ENCODE assay signal across 10 mouse cellular contexts in the genomic region with DNA sequence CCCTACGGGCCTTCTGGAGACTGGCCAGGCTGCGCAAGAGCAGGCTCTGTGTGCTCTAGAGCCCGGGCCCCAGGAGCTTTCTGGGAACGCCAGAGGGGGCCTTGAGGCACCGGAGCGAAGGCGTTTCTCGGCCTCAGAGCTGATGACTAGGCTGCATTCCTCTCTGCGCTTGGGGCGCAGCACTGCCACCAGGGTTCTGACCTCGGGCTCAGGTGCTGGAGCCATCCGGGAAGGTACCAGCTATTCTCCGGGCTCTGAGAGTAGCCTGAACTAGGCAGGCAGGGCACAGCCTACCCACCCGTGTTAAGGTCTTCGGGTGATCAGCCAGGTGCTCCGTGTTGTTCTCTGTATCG. TPM values are rescaled to one million over a fixed set of nuclear protein-coding genes. Genes with fewer than 3 reads are reported as not detected.
DNase-seq lines count a peak whose midpoint lies in the region; ATAC-seq and TF ChIP-seq lines count a peak whose summit lies in the region.
"Had no signal": no experiment of that assay in that cellular context is flagged by ENCODE, and none has a peak within 500 bp of the region (broad histone marks: within the 10 kb centered on the region; RNA-seq: fewer than 3 reads in every experiment).

No protein-coding gene starts in this region.

- peaks cover 75% of the 10 kb centered on the region for H3K4me1 ChIP-seq in forebrain, embryonic 10.5 days
- peaks cover 45% of the 10 kb centered on the region for H3K4me1 ChIP-seq in limb, embryonic 14.5 days (ENCODE audit: control insufficient read depth, insufficient read depth, low read length)

- H3K79me3 ChIP-seq in C2C12 (ENCODE audit: low read depth) = peaks cover 2% of the 10 kb centered on the region

- peaks cover 17% of the 10 kb centered on the region for H3K79me2 ChIP-seq in C2C12 (ENCODE audit: control insufficient read depth, insufficient read depth)

- WGBS in forebrain, embryonic 10.5 days = 2% methylated on average over 17 of the region's 17 CpGs
- WGBS in limb, embryonic 14.5 days = 6% methylated on average over 17 of the region's 17 CpGs

- no peaks in the 10 kb centered on the region for H3K27me3 ChIP-seq in C2C12 (ENCODE audit: control insufficient read depth, insufficient read depth, insufficient read length)
- peaks cover 96% of the 10 kb centered on the region for H3K27me3 ChIP-seq in forebrain, embryonic 10.5 days (ENCODE audit: poor library complexity, severe bottlenecking)
- peaks cover 46% of the 10 kb centered on the region for H3K27me3 ChIP-seq in limb, embryonic 14.5 days (ENCODE audit: control insufficient read depth, insufficient read depth, low read length)

- H3K4me3 ChIP-seq in C2C12 (ENCODE audit: insufficient read depth, poor library complexity, severe bottlenecking) = peak overlapping the region; percentile 24
- H3K4me3 ChIP-seq in forebrain, embryonic 10.5 days = peak overlapping the region; percentile 48
- peak overlapping the region; percentile 44 for H3K4me3 ChIP-seq in limb, embryonic 14.5 days (replicated peaks; ENCODE audit: low read length)

- no peak overlapping the region; the same call in 1 of the 2 replicates for H3K27ac ChIP-seq in forebrain, embryonic 10.5 days
- H3K27ac ChIP-seq in limb, embryonic 14.5 days (replicated peaks; ENCODE audit: low read depth, low read length) = no peak overlapping the region

- no peak for TF ChIP-seq CTCF in C2C12 (IDR thresholded peaks at IDR 0.05; ENCODE audit: control insufficient read depth, insufficient read depth, insufficient read length)

- ATAC-seq in limb, embryonic 14.5 days (ENCODE audit: low FRiP score, low read depth) = no peak
- ATAC-seq: CD4-positive, CD25-positive, alpha-beta regulatory T cell, adult 4 months had no signal

- H3K9ac ChIP-seq in limb, embryonic 14.5 days (ENCODE audit: low read depth, low read length, severe bottlenecking) = no peak overlapping the region

- no peak overlapping the region for H3ac ChIP-seq in C2C12 (ENCODE audit: control insufficient read depth, insufficient read length, low read depth)

- peak overlapping the region; percentile 65 for H3K4me2 ChIP-seq in limb, embryonic 14.5 days (replicated peaks; ENCODE audit: low read depth, low read length, severe bottlenecking)

- peak; percentile 24 for DNase-seq in embryo, embryonic 11 days
- no peak for DNase-seq in embryo, embryonic 9.5 days (ENCODE audit: extremely low spot score)
- no peak for DNase-seq in forebrain, embryonic 10.5 days (ENCODE audit: extremely low spot score, low spot score)
- DNase-seq in limb, embryonic 14.5 days (ENCODE audit: low spot score) = no peak
- DNase-seq in thymus, postnatal 4 days = no peak
- DNase-seq in right cerebral cortex, postnatal 25 days = no peak
- DNase-seq in frontal cortex, postnatal 36 days (ENCODE audit: low spot score in 2 of 2) = no peak
- DNase-seq: cerebellum, adult 9-10 months had no signal

- H3K36me3 ChIP-seq in C2C12 (ENCODE audit: control insufficient read depth, insufficient read depth) = peaks cover 21% of the 10 kb centered on the region
- H3K36me3 ChIP-seq in forebrain, embryonic 10.5 days (replicated peaks) = no peaks in the 10 kb centered on the region
- H3K36me3 ChIP-seq in limb, embryonic 14.5 days (ENCODE audit: control insufficient read depth, insufficient read depth, low read length) = peaks cover 7% of the 10 kb centered on the region; the same call in 1 of the 2 replicates

- no peaks in the 10 kb centered on the region for H3K9me3 ChIP-seq in forebrain, embryonic 10.5 days
- no peaks in the 10 kb centered on the region for H3K9me3 ChIP-seq in limb, embryonic 14.5 days (ENCODE audit: control insufficient read depth, low read length)

- no peak for TF ChIP-seq POLR2A in limb, embryonic 14.5 days (IDR thresholded peaks at IDR 0.05; ENCODE audit: borderline replicate concordance, extremely low read depth, insufficient read depth, insufficient read length)

TF ChIP-seq in C2C12, 6 proteins besides CTCF, POLR2A, EP300 and RAD21:
- TF ChIP-seq MYOG (IDR thresholded peaks at IDR 0.05; ENCODE audit: control insufficient read depth, extremely low read depth, insufficient read length) = no peak
- TF ChIP-seq USF1 (IDR thresholded peaks at IDR 0.05; ENCODE audit: low read depth) = no peak
- TF ChIP-seq MYOD1 (IDR thresholded peaks at IDR 0.05; ENCODE audit: control insufficient read depth, insufficient read length, low read depth) = no peak
- TF ChIP-seq CEBPB (IDR thresholded peaks at IDR 0.05; ENCODE audit: low read depth) = no peak
- no peak for TF ChIP-seq MAX (IDR thresholded peaks at IDR 0.05)
- TF ChIP-seq FOSL1 (IDR thresholded peaks at IDR 0.05; ENCODE audit: insufficient read depth, low read length, poor library complexity, severe bottlenecking) = no peak

RNA-seq across cellular contexts. Expression of a gene that starts 7.7 kb away (rescaled TPM):
- polyA plus RNA-seq in C2C12 (2012; fragmentation: generic; extraction: Trizol) = 26.7 TPM
- 1.3 and 2.2 TPM in 2 replicates for polyA plus RNA-seq in forebrain, embryonic 10.5 days (2016; fragmentation: Nextera tagmentation; extraction: Ambion mirVana)
- polyA plus RNA-seq in limb, embryonic 14.5 days (2012; rRNA removed) = 20.4 and 21.8 TPM in 2 replicates
- polyA plus RNA-seq in limb, embryonic 14.5 days (2014; fragmentation: Nextera tagmentation; extraction: Ambion mirVana) = 15.3 and 18.7 TPM in 2 replicates
- polyA plus RNA-seq: CD4-positive, CD25-positive, alpha-beta regulatory T cell, adult 4 months had no signal

RNA-seq across cellular contexts. Expression of a gene that starts 33.2 kb away (rescaled TPM):
- polyA plus RNA-seq in C2C12 (2012; fragmentation: generic; extraction: Trizol) = 1.6 TPM
- polyA plus RNA-seq in forebrain, embryonic 10.5 days (2016; fragmentation: Nextera tagmentation; extraction: Ambion mirVana) = 7.3 and 7.8 TPM in 2 replicates
- 3.6 and 4.2 TPM in 2 replicates for polyA plus RNA-seq in limb, embryonic 14.5 days (2012; rRNA removed)
- 5.5 and 6.1 TPM in 2 replicates for polyA plus RNA-seq in limb, embryonic 14.5 days (2014; fragmentation: Nextera tagmentation; extraction: Ambion mirVana)

RNA-seq across cellular contexts. Expression of a gene that starts 54.1 kb away (rescaled TPM):
- polyA plus RNA-seq in C2C12 (2012; fragmentation: generic; extraction: Trizol) = 129 TPM
- polyA plus RNA-seq in forebrain, embryonic 10.5 days (2016; fragmentation: Nextera tagmentation; extraction: Ambion mirVana) = 3.3 and 3.7 TPM in 2 replicates
- 9.4 and 13.1 TPM in 2 replicates for polyA plus RNA-seq in limb, embryonic 14.5 days (2012; rRNA removed)
- polyA plus RNA-seq in limb, embryonic 14.5 days (2014; fragmentation: Nextera tagmentation; extraction: Ambion mirVana) = 2.2 and 2.4 TPM in 2 replicates
